In the genomic region with DNA sequence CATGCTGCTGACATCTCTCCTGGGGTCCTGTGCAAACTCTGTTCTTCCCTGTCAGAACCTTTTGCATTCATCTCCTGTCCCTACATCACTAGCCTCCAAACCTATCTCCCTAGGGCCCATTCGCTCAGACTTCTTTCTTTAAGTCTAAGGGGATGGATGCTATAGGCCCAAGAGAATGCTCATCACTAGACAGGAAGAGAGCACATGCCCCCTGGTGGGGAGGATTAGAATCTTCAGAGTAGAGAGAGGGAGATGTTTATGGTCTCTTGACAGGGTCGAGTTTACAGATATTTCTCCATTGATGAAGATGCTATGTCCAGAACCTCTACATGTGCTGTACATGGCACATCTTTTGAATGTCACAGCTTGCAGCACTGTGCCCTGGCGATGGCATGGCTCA, we compare ENCODE assay signal across 10 mouse cellular contexts.
DNase-seq lines count a peak whose midpoint lies in the region; ATAC-seq and TF ChIP-seq lines count a peak whose summit lies in the region.
"Had no signal": no experiment of that assay in that cellular context is flagged by ENCODE, and none has a peak within 500 bp of the region (broad histone marks: within the 10 kb centered on the region; RNA-seq: fewer than 3 reads in every experiment).

No protein-coding gene starts in this region.

- DNase-seq in forebrain, embryonic 10.5 days (ENCODE audit: extremely low spot score, low spot score) = no peak
- DNase-seq in left cerebral cortex, adult 2 months (ENCODE audit: extremely low spot score in 1 of 2, low spot score in 2 of 2) = no peak
- no peak for DNase-seq in left cerebral cortex, postnatal 36 days (ENCODE audit: low spot score in 2 of 2)
- DNase-seq in R1 (ENCODE audit: low read depth, low spot score) = peak; percentile 19
- DNase-seq in lung, postnatal 14 days = peak; percentile 7
- no peak for DNase-seq in spleen, postnatal 14 days (ENCODE audit: low spot score in 2 of 2)
- no peak for DNase-seq in spleen, adult 18-20 months

- no peak overlapping the region for H3K4me2 ChIP-seq in forebrain, embryonic 13.5 days
- H3K4me2 ChIP-seq: limb, embryonic 15.5 days had no signal

- H3K27ac ChIP-seq in forebrain, embryonic 13.5 days = no peak overlapping the region
- H3K27ac ChIP-seq in forebrain, embryonic 10.5 days = no peak overlapping the region
- no peak overlapping the region for H3K27ac ChIP-seq in left cerebral cortex, adult 2 months
- H3K27ac ChIP-seq: limb, embryonic 15.5 days had no signal

- no peaks in the 10 kb centered on the region for H3K36me3 ChIP-seq in forebrain, embryonic 13.5 days (ENCODE audit: poor library complexity, severe bottlenecking)
- no peaks in the 10 kb centered on the region for H3K36me3 ChIP-seq in forebrain, embryonic 10.5 days (replicated peaks)
- H3K36me3 ChIP-seq: limb, embryonic 15.5 days had no signal

- H3K9ac ChIP-seq in forebrain, embryonic 13.5 days = no peak overlapping the region
- H3K9ac ChIP-seq: limb, embryonic 15.5 days had no signal

- 0 out of 2 replicates have a peak, but pooled peaks cover 3% of the 10 kb centered on the region for H3K4me1 ChIP-seq in forebrain, embryonic 13.5 days
- no peaks in the 10 kb centered on the region for H3K4me1 ChIP-seq in forebrain, embryonic 10.5 days

- no peaks in the 10 kb centered on the region for H3K9me3 ChIP-seq in forebrain, embryonic 13.5 days (replicated peaks)
- no peaks in the 10 kb centered on the region for H3K9me3 ChIP-seq in forebrain, embryonic 10.5 days
- H3K9me3 ChIP-seq: limb, embryonic 15.5 days had no signal

- TF ChIP-seq CTCF in left cerebral cortex, adult 2 months (IDR thresholded peaks at IDR 0.05) = peak; percentile 55

- WGBS in forebrain, embryonic 13.5 days = 66% methylated on average over 3 of the region's 3 CpGs
- WGBS in forebrain, embryonic 10.5 days = 69% methylated on average over 3 of the region's 3 CpGs

- 0 out of 2 replicates have a peak, but pooled peaks have one; percentile 19 for ATAC-seq in forebrain, embryonic 13.5 days

- no peak overlapping the region for H3K4me3 ChIP-seq in forebrain, embryonic 13.5 days
- H3K4me3 ChIP-seq in forebrain, embryonic 10.5 days = no peak overlapping the region
- H3K4me3 ChIP-seq in left cerebral cortex, adult 2 months = no peak overlapping the region
- H3K4me3 ChIP-seq: limb, embryonic 15.5 days; myocyte had no signal

- H3K27me3 ChIP-seq in forebrain, embryonic 13.5 days = no peaks in the 10 kb centered on the region
- no peaks in the 10 kb centered on the region for H3K27me3 ChIP-seq in forebrain, embryonic 10.5 days (ENCODE audit: poor library complexity, severe bottlenecking)
- H3K27me3 ChIP-seq: limb, embryonic 15.5 days had no signal

- intact Hi-C loops in left cerebral cortex, adult 2 months (cut with DNase I) = loop anchor here (5.0 kb wide), 3 partner anchors 81 to 451 kb away; no protein-coding TSS in a partner anchor
- intact Hi-C loops in left cerebral cortex, postnatal 36 days (cut with DNase I) = no loop called here

Comparison
In these comparisons a context has a peak if more than half of its experiments do, and no peak if none do; other contexts are left out.
1. DNase-seq: peak in R1 (single experiment) and lung, postnatal 14 days (single experiment); none in forebrain, embryonic 10.5 days (single experiment), left cerebral cortex, adult 2 months (0 of 2), left cerebral cortex, postnatal 36 days (0 of 2), spleen, postnatal 14 days (0 of 2) and spleen, adult 18-20 months (0 of 2).